Mouse (Mus musculus) kidney, embryonic 15.5 days (tissue): ENCODE data around the gene Clca2. TPM values are rescaled to one million over a fixed set of nuclear protein-coding genes. Genes with fewer than 3 reads are reported as not detected.

Source experiments
- ATAC-seq: fragments of 200-750 bp; cut with Nextera tagmentation; replicated peaks from 2 replicates; pipeline ENCODE4 v1.8.0; 2017; ENCODE audit warnings: moderate TSS enrichment; ENCODE audit not compliant: low FRiP score
- H3K27ac ChIP-seq: fragments of 300-500 bp; sonication (generic); 2 replicates; pipeline ENCODE4 v1.5.1; 2015; ENCODE audit warnings: mild to moderate bottlenecking, inconsistent platforms
- H3K27me3 ChIP-seq: fragments of 300-500 bp; sonication (generic); 2 replicates; pipeline ENCODE4 v1.6.1; 2015; ENCODE audit warnings: inconsistent platforms
- H3K36me3 ChIP-seq: fragments of 300-500 bp; sonication (generic); 2 replicates; pipeline ENCODE4 v1.6.1; 2015; ENCODE audit warnings: inconsistent platforms
- H3K4me1 ChIP-seq: fragments of 300-500 bp; sonication (generic); 2 replicates; pipeline ENCODE4 v1.6.1; 2015; ENCODE audit warnings: inconsistent platforms
- H3K4me2 ChIP-seq: fragments of 300-500 bp; sonication (generic); 2 replicates; pipeline ENCODE4 v1.6.1; 2015; ENCODE audit warnings: moderate library complexity, mild to moderate bottlenecking, inconsistent platforms
- H3K4me3 ChIP-seq: fragments of 300-500 bp; sonication (generic); replicated peaks from 2 replicates; pipeline ENCODE4 v1.5.1; 2015; ENCODE audit warnings: mild to moderate bottlenecking, inconsistent platforms
- H3K9ac ChIP-seq: fragments of 300-500 bp; sonication (generic); 2 replicates; pipeline ENCODE4 v1.6.1; 2015; ENCODE audit warnings: mild to moderate bottlenecking, inconsistent platforms
- H3K9me3 ChIP-seq: fragments of 300-500 bp; sonication (generic); replicated peaks from 2 replicates; pipeline ENCODE4 v1.6.1; 2016; ENCODE audit warnings: inconsistent platforms
- WGBS: fragments of 180-500 bp; shearing (Covaris S2); methylation state at CpG from one replicate; pipeline ENCODE4 v1.1.7; 2015; ENCODE audit warnings: mixed read lengths; 5-methylcytosine and 5-hydroxymethylcytosine counted together
- polyA plus RNA-seq: library from polyadenylated mRNA; unstranded; fragments of >200 nt; fragmentation: Nextera tagmentation; extraction: Ambion mirVana; gene quantifications from 2 replicates; pipeline ENCODE4 v1.2.1, GENCODE M21; 2015

Gene Clca2
- polyA plus RNA-seq: 0.32 and 0.41 TPM in 2 replicates

GRCm38 (mm10) chr3:145099291-145099690 is at the start of gene Clca2:
Gene Clca2 (minus strand): TSS chr3:145099443.
- Histone ChIP-seq H3K9me3 (no peaks in the 10 kb centered on the region), H3K27me3 (no peaks in the 10 kb centered on the region), H3K27ac (no peak within 1 kb of the TSS), H3K4me2 (no peak within 1 kb of the TSS), H3K4me3 (no peak within 1 kb of the TSS), H3K9ac (no peak within 1 kb of the TSS), H3K36me3 (no peaks in the 10 kb centered on the region), H3K4me1 (no peaks in the 10 kb centered on the region)
- 0 out of 2 replicates have a peak, but pooled peaks have one; percentile 58 for ATAC-seq
- 49% methylated on average over 6 of the region's 6 CpGs for WGBS

DNA sequence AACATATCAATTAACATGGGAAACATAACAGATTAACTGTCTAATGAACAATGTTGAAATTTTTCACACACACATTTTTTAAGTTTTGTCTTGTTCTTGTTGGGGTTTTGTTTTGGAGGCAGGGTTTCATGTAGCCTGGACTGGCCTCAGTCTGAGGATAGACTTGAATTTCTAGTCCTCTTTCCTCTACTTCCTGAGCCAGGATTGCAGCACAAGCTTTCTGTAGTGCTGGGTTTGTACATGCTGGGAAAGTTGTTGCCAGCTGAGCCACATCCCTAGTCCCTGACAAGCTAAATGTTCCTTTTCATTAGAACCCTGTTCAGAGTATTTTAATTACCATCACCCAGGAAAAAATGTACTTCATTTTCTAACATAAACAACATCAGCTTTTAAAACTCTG is 48.7 kb upstream of the Clca2 start:
- no peak for ATAC-seq
- Histone ChIP-seq H3K4me1 (no peaks in the 10 kb centered on the region), H3K27me3 (no peaks in the 10 kb centered on the region), H3K36me3 (peaks cover 12% of the 10 kb centered on the region; the same call in 1 of the 2 replicates), H3K27ac (no peak overlapping the region), H3K4me3 (no peak overlapping the region), H3K9me3 (no peaks in the 10 kb centered on the region), H3K9ac (no peak overlapping the region), H3K4me2 (no peak overlapping the region)

DNA sequence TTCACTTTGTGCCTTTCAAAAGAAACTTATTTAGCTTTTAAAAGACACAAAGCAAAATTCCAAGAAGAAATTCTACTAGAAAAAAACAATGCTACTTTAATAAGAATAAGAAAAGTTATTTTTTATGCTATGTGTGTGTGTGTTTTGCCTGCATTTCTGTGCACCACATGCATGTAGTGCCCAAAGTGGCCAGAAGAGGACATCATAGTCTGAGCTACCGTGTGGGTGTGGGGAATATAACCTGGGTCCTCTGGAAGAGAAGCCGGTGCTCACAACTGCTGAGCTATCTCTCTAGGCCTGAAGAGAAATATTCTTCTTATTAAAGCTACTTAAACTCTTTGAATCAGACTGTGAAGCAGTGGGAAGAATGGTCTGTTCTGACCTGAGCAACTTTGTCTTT is 48.2 kb upstream of the Clca2 start:
- 84% methylated on average over 2 of the region's 2 CpGs for WGBS
- H3K4me1 ChIP-seq: no peaks in the 10 kb centered on the region
- no peak for ATAC-seq
- H3K9ac ChIP-seq: no peak overlapping the region
- H3K36me3 ChIP-seq: peaks cover 12% of the 10 kb centered on the region; the same call in 1 of the 2 replicates
- no peak overlapping the region for H3K4me2 ChIP-seq
- H3K9me3 ChIP-seq: no peaks in the 10 kb centered on the region
- no peaks in the 10 kb centered on the region for H3K27me3 ChIP-seq
- H3K4me3 ChIP-seq: no peak overlapping the region
- no peak overlapping the region for H3K27ac ChIP-seq

DNA sequence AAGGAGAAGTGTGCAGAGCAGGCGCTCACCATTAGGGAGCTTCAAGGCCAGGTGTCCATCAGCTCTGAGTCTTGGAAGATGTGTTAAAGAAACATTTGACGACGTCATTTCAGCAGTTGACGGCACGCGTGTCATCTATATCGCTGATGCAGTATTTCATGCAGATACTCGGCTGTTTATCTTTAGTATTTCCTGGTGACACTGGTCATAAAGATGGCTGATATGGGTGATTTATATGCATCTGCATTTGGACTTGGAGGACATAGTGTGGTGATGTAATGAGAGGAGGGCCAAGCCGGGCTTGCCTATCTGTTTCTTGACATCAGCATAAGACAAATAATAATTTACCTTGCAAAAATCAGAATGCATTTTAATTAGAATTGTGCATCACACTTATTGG is 47.6 kb upstream of the Clca2 start:
- Histone ChIP-seq H3K9me3 (no peaks in the 10 kb centered on the region), H3K9ac (no peak overlapping the region), H3K4me3 (no peak overlapping the region), H3K4me1 (no peaks in the 10 kb centered on the region), H3K36me3 (peaks cover 12% of the 10 kb centered on the region; the same call in 1 of the 2 replicates), H3K27ac (no peak overlapping the region), H3K27me3 (no peaks in the 10 kb centered on the region), H3K4me2 (no peak overlapping the region)
- 77% methylated on average over 9 of the region's 9 CpGs for WGBS
- ATAC-seq: no peak

GRCm38 (mm10) chr3:145143856-145144255 is 44.6 kb upstream of the Clca2 start:
- H3K4me3 ChIP-seq: no peak overlapping the region
- ATAC-seq: no peak
- no peak overlapping the region for H3K27ac ChIP-seq
- 85% methylated on average over 10 of the region's 10 CpGs for WGBS
- H3K4me1 ChIP-seq: no peaks in the 10 kb centered on the region
- no peak overlapping the region for H3K4me2 ChIP-seq
- no peaks in the 10 kb centered on the region for H3K9me3 ChIP-seq
- H3K27me3 ChIP-seq: no peaks in the 10 kb centered on the region
- no peak overlapping the region for H3K9ac ChIP-seq
- H3K36me3 ChIP-seq: peaks cover 14% of the 10 kb centered on the region; the same call in 1 of the 2 replicates

DNA sequence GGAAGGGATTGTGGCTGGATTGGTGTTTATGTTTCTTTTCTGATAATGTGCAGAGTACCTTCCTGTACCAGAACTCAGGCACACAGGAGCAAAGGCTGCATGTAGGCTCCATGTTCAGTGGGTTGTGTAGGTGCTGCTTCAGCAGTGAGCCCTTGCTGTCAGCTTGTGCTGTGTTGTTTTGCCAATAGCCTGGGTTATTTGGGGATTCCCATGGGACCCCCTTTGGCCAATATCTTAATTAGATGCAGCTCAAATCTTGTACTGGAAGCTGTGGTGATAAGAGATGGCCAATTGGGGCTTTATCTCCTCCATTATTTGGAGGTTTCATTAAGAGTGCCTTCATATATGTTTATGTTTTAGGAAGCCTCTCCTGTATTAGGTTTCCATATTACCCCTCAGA is 43.7 kb upstream of the Clca2 start:
- H3K9me3 ChIP-seq: no peaks in the 10 kb centered on the region
- peaks cover 13% of the 10 kb centered on the region; the same call in 1 of the 2 replicates for H3K36me3 ChIP-seq
- no peaks in the 10 kb centered on the region for H3K27me3 ChIP-seq
- H3K4me3 ChIP-seq: no peak overlapping the region
- no peaks in the 10 kb centered on the region for H3K4me1 ChIP-seq
- H3K9ac ChIP-seq: no peak overlapping the region
- H3K27ac ChIP-seq: no peak overlapping the region
- no peak overlapping the region for H3K4me2 ChIP-seq
- ATAC-seq: no peak

- Histone ChIP-seq H3K4me1 (no peaks in the 10 kb centered on the region), H3K36me3 (peaks cover 12% of the 10 kb centered on the region; the same call in 1 of the 2 replicates), H3K4me3 (no peak overlapping the region), H3K27ac (no peak overlapping the region), H3K4me2 (no peak overlapping the region), H3K9ac (no peak overlapping the region), H3K27me3 (no peaks in the 10 kb centered on the region), H3K9me3 (no peaks in the 10 kb centered on the region)
- WGBS: 61% methylated on average over 4 of the region's 4 CpGs
- no peak for ATAC-seq
Observed at GRCm38 (mm10) chr3:145140236-145140635, 41.0 kb upstream of the Clca2 start.

GRCm38 (mm10) chr3:145131210-145131868 is 32.1 kb upstream of the Clca2 start:
- no peak overlapping the region for H3K9ac ChIP-seq
- ATAC-seq: no peak; the same call in 1 of the 2 replicates
- no peak overlapping the region for H3K4me2 ChIP-seq
- 28% methylated on average over 3 of the region's 3 CpGs for WGBS
- no peaks in the 10 kb centered on the region for H3K4me1 ChIP-seq
- no peaks in the 10 kb centered on the region for H3K27me3 ChIP-seq
- H3K27ac ChIP-seq: no peak overlapping the region
- H3K4me3 ChIP-seq: no peak overlapping the region
- H3K9me3 ChIP-seq: no peaks in the 10 kb centered on the region
- peaks cover 50% of the 10 kb centered on the region for H3K36me3 ChIP-seq

DNA sequence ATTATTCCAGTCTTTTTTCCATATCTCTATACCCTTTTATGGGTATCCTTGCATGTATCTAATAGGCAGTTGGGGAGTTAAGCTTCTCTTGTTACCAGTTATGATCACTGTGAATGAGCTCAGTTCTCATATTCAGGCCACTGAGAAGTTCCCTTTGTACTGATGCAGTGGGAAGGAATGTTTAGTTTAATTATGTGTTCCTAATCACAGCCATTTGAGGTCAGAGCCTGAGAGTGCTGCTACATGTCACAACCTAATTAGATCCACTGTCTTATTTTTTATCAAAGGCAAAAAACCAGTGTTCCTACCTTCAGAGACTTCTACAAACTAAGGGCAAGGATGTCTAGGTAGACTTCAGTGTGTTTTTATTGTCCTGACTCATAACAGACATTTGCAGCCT is 30.1 kb upstream of the Clca2 start:
- H3K4me3 ChIP-seq: no peak overlapping the region
- no peak for ATAC-seq
- H3K4me1 ChIP-seq: no peaks in the 10 kb centered on the region
- peaks cover 48% of the 10 kb centered on the region for H3K36me3 ChIP-seq
- H3K9me3 ChIP-seq: no peaks in the 10 kb centered on the region
- no peaks in the 10 kb centered on the region for H3K27me3 ChIP-seq
- H3K4me2 ChIP-seq: no peak overlapping the region
- H3K27ac ChIP-seq: no peak overlapping the region
- H3K9ac ChIP-seq: no peak overlapping the region

DNA sequence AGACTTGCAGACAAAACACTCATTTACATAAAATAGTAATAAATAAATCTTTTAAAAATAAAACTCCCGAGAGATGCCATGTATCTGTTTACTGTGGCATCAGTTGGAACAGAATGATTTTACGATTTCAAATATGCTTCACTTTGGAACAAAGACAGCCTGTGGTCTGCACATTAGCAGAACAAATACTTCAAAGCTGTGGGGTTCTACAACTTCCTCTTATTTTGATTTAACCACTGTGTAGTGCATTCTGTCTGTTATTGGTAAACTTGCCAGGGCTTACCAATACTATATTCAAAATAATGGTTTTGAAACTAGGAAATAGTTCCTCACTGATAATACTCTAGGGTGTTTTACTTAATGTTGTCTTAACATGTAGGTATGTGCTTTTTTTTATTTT is 27.4 kb upstream of the Clca2 start:
- ATAC-seq: no peak
- no peak overlapping the region for H3K27ac ChIP-seq
- 82% methylated on average over 2 of the region's 2 CpGs for WGBS

DNA sequence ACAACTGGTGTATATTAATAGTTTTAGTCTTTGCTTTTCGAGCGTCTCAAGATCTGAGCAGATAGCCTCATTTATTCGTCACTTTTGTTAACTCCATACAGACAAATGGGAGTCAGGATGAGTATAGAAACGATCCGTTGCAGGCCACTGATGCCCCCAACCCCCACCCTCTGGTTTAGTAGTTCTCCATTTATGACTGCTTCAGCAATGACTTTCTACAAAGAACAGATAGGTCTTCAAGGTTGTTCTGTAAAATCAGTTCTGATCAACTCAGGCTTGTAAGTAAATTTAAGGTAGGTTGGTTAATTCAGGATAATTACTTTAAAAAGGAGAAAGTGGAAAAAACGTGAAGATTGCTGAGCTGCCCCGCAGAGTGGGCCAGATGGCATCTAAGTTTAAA is 20.2 kb upstream of the Clca2 start:
- Histone ChIP-seq H3K9ac (peak overlapping the region; percentile 85), H3K27me3 (no peaks in the 10 kb centered on the region), H3K27ac (no peak overlapping the region), H3K4me1 (peaks cover 16% of the 10 kb centered on the region), H3K36me3 (no peaks in the 10 kb centered on the region), H3K4me3 (peak overlapping the region; percentile 88), H3K4me2 (peak overlapping the region; percentile 67), H3K9me3 (no peaks in the 10 kb centered on the region)
- 68% methylated on average over 7 of the region's 7 CpGs for WGBS
- no peak for ATAC-seq

More for the DNA sequence above, 27.4 kb upstream of the Clca2 start:
- Histone ChIP-seq H3K4me2 (no peak overlapping the region), H3K27me3 (no peaks in the 10 kb centered on the region), H3K9me3 (no peaks in the 10 kb centered on the region), H3K4me3 (no peak overlapping the region), H3K9ac (no peak overlapping the region), H3K4me1 (no peaks in the 10 kb centered on the region), H3K36me3 (peaks cover 29% of the 10 kb centered on the region)

GRCm38 (mm10) chr3:145119002-145119358 is 19.7 kb upstream of the Clca2 start:
- peak overlapping the region; percentile 99 for H3K27ac ChIP-seq
- H3K4me1 ChIP-seq: peaks cover 16% of the 10 kb centered on the region
- peak overlapping the region; percentile 67 for H3K4me2 ChIP-seq
- 2% methylated on average over 14 of the region's 14 CpGs for WGBS
- H3K36me3 ChIP-seq: no peaks in the 10 kb centered on the region
- no peaks in the 10 kb centered on the region for H3K9me3 ChIP-seq
- no peak for ATAC-seq
- peak overlapping the region; percentile 88 for H3K4me3 ChIP-seq
- peak overlapping the region; percentile 85 for H3K9ac ChIP-seq
- H3K27me3 ChIP-seq: no peaks in the 10 kb centered on the region
